Mouse (Mus musculus) MEL (cell line): ENCODE results near the gene Hoxb4. TPM values are rescaled to one million over a fixed set of nuclear protein-coding genes. Genes with fewer than 3 reads are reported as not detected.

ENCODE experiments used
- DNase-seq: peaks from one replicate; pipeline ENCODE4 v3.0.0; 2011; ENCODE audit warnings: low read depth, low spot score
- H3K27ac ChIP-seq: 2 replicates; pipeline ENCODE4 v1.5.1; 2012; ENCODE audit warnings: low read depth, mild to moderate bottlenecking, control low read depth, low read length, moderate library complexity; ENCODE audit not compliant: control insufficient read depth
- H3K27me3 ChIP-seq, 2 experiments: fragments of 150-350 bp in 1 of 2; sonication (generic) in 1 of 2; 2 replicates each; pipeline ENCODE4 v1.6.1; 2012; ENCODE audit warnings: low read length in 2 of 2, mild to moderate bottlenecking in 2 of 2, improper control_type of control experiment in 1 of 2, moderate library complexity in 1 of 2; ENCODE audit not compliant: insufficient read depth in 2 of 2, control insufficient read depth in 1 of 2
- H3K36me3 ChIP-seq, 2 experiments: 2 replicates each; pipeline ENCODE4 v1.6.1; 2012 to 2014; ENCODE audit warnings: low read length in 2 of 2, improper control_type of control experiment in 1 of 2, inconsistent platforms in 1 of 2, mild to moderate bottlenecking in 1 of 2; ENCODE audit not compliant: insufficient read depth in 2 of 2, control insufficient read depth in 1 of 2
- H3K4me1 ChIP-seq, 2 experiments: fragments of 150-350 bp in 1 of 2; sonication (generic) in 1 of 2; 2 replicates each; pipeline ENCODE4 v1.6.1; 2012; ENCODE audit warnings: low read length in 2 of 2, improper control_type of control experiment in 1 of 2, mild to moderate bottlenecking in 1 of 2; ENCODE audit not compliant: insufficient read depth in 2 of 2, control insufficient read depth in 1 of 2
- H3K4me3 ChIP-seq, 2 experiments: fragments of 150-350 bp in 1 of 2; sonication (generic) in 1 of 2; 2 replicates each; pipeline ENCODE4 v1.5.1; 2012; ENCODE audit warnings: low read depth in 2 of 2, low read length in 2 of 2, mild to moderate bottlenecking in 2 of 2, moderate library complexity in 2 of 2, control low read depth in 1 of 2, improper control_type of control experiment in 1 of 2; ENCODE audit not compliant: control insufficient read depth in 1 of 2, insufficient read depth in 1 of 2
- H3K79me2 ChIP-seq: 2 replicates; pipeline ENCODE4 v1.6.1; 2012; ENCODE audit warnings: mild to moderate bottlenecking, low read length, moderate library complexity; ENCODE audit not compliant: control insufficient read depth, poor library complexity, insufficient read depth
- H3K9ac ChIP-seq: 2 replicates; pipeline ENCODE4 v1.6.1; 2012; ENCODE audit warnings: low read depth, mild to moderate bottlenecking, control low read depth, low read length, moderate library complexity; ENCODE audit not compliant: control insufficient read depth, poor library complexity, severe bottlenecking
- H3K9me3 ChIP-seq: fragments of 150-350 bp; sonication (generic); replicated peaks from 2 replicates; pipeline ENCODE4 v1.6.1; 2012; ENCODE audit warnings: mild to moderate bottlenecking, low read length, improper control_type of control experiment, moderate library complexity; ENCODE audit not compliant: insufficient read depth
- CHD1 ChIP-seq: IDR thresholded peaks from 2 replicates; pipeline ENCODE4 v1.6.1; 2012; ENCODE audit warnings: low read depth, mild to moderate bottlenecking, inconsistent platforms, low read length, improper control_type of control experiment
- CTCF ChIP-seq, 3 experiments: IDR thresholded peaks in 2 of 3; conservative IDR thresholded peaks in 1 of 3; 2 replicates each; pipeline ENCODE4 v1.5.1; 2011 to 2012; ENCODE audit warnings: low read length in 3 of 3, low read depth in 2 of 3, mild to moderate bottlenecking in 2 of 3, improper control_type of control experiment in 1 of 3, inconsistent platforms in 1 of 3, mixed read lengths in 1 of 3, moderate library complexity in 1 of 3; ENCODE audit not compliant: control insufficient read depth in 1 of 3, insufficient read depth in 1 of 3, poor library complexity in 1 of 3, severe bottlenecking in 1 of 3
- E2F4 ChIP-seq: IDR thresholded peaks from 2 replicates; pipeline ENCODE4 v1.6.1; 2011; ENCODE audit warnings: low read depth, low read length, improper control_type of control experiment, borderline replicate concordance
- ELF1 ChIP-seq: IDR thresholded peaks from 2 replicates; pipeline ENCODE4 v1.6.1; 2014; ENCODE audit warnings: low read depth, mild to moderate bottlenecking, inconsistent platforms, low read length, improper control_type of control experiment, moderate library complexity
- GATA1 ChIP-seq: IDR thresholded peaks from 2 replicates; pipeline ENCODE4 v1.6.1; 2011; ENCODE audit warnings: low read depth, low read length, improper control_type of control experiment
- HCFC1 ChIP-seq: IDR thresholded peaks from 2 replicates; pipeline ENCODE4 v1.6.1; 2012; ENCODE audit warnings: low read depth, mild to moderate bottlenecking, inconsistent platforms, low read length, improper control_type of control experiment, moderate library complexity
- MAX ChIP-seq: IDR thresholded peaks from 2 replicates; pipeline ENCODE4 v1.6.1; 2011; ENCODE audit warnings: low read length, improper control_type of control experiment
- MXI1 ChIP-seq: IDR thresholded peaks from 2 replicates; pipeline ENCODE4 v1.6.1; 2011; ENCODE audit warnings: mild to moderate bottlenecking, low read depth, low read length, improper control_type of control experiment
- MYB ChIP-seq: IDR thresholded peaks from 2 replicates; pipeline ENCODE4 v1.6.1; 2011; ENCODE audit warnings: mild to moderate bottlenecking, low read depth, low read length, improper control_type of control experiment
- POLR2A ChIP-seq, 2 experiments: IDR thresholded peaks; 2 replicates each; pipeline ENCODE4 v1.6.1; 2011 to 2012; ENCODE audit warnings: low read length in 2 of 2, mild to moderate bottlenecking in 2 of 2, control low read depth in 1 of 2, improper control_type of control experiment in 1 of 2, low read depth in 1 of 2, moderate library complexity in 1 of 2; ENCODE audit not compliant: control insufficient read depth in 1 of 2, insufficient read depth in 1 of 2, poor library complexity in 1 of 2
- SIN3A ChIP-seq: IDR thresholded peaks from 2 replicates; pipeline ENCODE4 v1.6.1; 2012; ENCODE audit warnings: low read length, improper control_type of control experiment, inconsistent platforms
- ZKSCAN1 ChIP-seq: IDR thresholded peaks from 2 replicates; pipeline ENCODE4 v1.6.1; 2012; ENCODE audit warnings: low read depth, mild to moderate bottlenecking, inconsistent platforms, low read length, improper control_type of control experiment, moderate library complexity
- polyA plus RNA-seq, 2 experiments: library from polyadenylated mRNA; stranded (reverse) in 1 of 2; unstranded in 1 of 2; fragments of >175 nt in 1 of 2; fragments of >200 nt in 1 of 2; gene quantifications; 2 replicates each; pipeline versions ENCODE4 v1.2.1 to v1.2.4; 2012; ENCODE audit warnings: low replicate concordance in 2 of 2, low read depth in 1 of 2; ENCODE audit not compliant: insufficient read length in 2 of 2, insufficient read depth in 1 of 2, missing spikeins in 1 of 2
- total RNA-seq: library from RNA; depleted of rRNA; stranded (reverse); fragments of 300-350 nt; gene quantifications from 2 replicates; pipeline ENCODE4 v1.2.3, GENCODE M21; 2012

Hoxb4 gene
- total and polyA plus RNA-seq, 3 experiments = not detected

DNA sequence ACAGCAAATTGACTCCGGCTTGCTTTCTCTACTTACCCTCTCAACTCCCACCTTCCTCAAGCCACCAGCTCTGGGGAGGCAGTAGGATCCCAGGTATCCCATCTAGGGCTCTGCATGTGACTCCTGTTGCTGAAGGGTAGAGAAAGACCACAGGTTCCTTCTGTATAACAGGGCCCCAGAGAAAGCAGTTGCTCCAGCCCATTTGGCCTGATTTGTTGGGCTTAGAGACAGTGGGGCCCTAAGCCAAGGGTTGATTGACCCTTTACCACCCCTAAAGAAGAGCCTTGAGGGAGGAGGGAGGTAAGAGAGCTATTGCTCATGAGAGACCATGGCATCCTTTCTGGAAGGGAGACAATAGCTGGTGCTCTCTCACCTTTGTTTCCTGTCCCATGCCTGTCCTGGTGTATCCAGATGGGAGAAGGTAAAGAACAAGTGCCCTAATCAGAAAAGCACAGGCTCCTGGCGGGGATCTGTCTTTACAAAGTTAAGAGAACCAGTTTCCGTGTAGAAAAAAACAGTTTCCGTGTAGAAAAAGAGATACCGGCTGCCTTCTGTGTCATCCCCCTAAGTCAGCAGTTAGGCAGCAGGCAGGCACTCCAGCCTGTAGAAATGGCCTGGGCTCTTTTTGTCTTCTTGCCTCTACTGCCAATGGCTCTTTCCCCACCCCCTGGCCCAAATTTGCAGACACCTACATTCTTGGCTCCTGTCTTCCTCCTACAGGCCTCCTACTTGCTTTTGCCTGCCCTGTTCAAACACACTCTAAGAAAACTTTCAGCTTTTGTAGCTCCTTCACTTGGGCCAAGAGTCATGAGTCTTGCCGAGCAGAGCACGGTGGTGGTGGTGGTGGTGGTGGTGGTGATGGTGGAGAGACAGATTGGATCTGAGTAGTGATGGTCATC, 21.1 kb downstream of the Hoxb4 start:
- Histone ChIP-seq H3K9ac (no peak overlapping the region), H3K27me3 (peaks cover 6 to 8% of the 10 kb centered on the region in 2 experiments), H3K27ac (no peak overlapping the region), H3K4me1 (no peaks in the 10 kb centered on the region), H3K36me3 (no peaks in the 10 kb centered on the region), H3K4me3 (no peak overlapping the region), H3K9me3 (no peaks in the 10 kb centered on the region), H3K79me2 (no peaks in the 10 kb centered on the region)
- DNase-seq = no peak
- TF ChIP-seq E2F4 (no peak), CHD1 (no peak), POLR2A (IDR thresholded peaks at IDR 0.05; ENCODE audit: control insufficient read depth in 1 of 2, insufficient read depth in 1 of 2, low read depth in 1 of 2, low read length in 2 of 2, poor library complexity in 1 of 2) (no peak), MAX (no peak), CTCF (IDR thresholded peaks at IDR 0.05 in 2 of 3, conservative IDR thresholded peaks at IDR 0.05 in 1 of 3; ENCODE audit: control insufficient read depth in 1 of 3, insufficient read depth in 1 of 3, low read depth in 2 of 3, low read length in 3 of 3, poor library complexity in 1 of 3, severe bottlenecking in 1 of 3) (no peak), MYB (no peak), MXI1 (no peak), ZKSCAN1 (no peak), SIN3A (no peak)

DNA sequence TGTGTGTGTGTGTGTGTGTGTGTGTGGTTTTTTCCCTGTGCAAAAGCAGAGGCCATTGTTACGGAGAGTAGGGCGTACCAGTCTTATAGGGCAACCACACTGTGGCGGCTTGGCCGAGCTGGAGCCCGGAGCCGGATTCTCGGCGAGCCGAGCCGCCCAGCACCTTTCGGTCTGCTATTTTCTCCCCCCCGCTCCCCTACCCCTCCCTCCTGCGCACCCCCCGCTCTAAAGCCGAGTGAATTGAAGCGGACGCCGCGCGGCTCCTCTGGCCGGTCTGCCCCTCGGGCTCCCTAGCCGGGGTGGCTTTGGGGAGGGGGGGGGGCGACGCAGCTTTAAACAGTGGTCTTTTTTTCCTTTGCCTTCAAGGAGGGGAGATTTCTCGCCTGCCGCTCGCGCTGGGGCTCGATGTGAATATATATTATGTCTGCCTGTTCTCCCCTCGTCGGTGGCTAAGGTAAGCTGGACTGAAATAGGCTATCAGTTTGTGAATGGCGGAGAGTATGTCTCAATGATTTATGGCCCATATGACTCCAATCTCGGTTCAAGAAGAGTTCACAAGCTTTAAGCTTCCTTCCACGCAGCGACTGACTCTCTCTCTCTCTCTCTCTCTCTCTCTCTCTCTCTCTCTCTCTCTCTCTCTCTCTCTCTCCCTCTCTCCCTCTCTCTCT, 22.8 kb downstream of the Hoxb4 start:
- Histone ChIP-seq H3K27ac (no peak overlapping the region), H3K36me3 (no peaks in the 10 kb centered on the region), H3K79me2 (no peaks in the 10 kb centered on the region), H3K9me3 (no peaks in the 10 kb centered on the region), H3K4me1 (no peaks in the 10 kb centered on the region), H3K4me3 (no peak overlapping the region), H3K27me3 (peaks cover 6 to 8% of the 10 kb centered on the region in 2 experiments), H3K9ac (no peak overlapping the region)
- no peak for TF ChIP-seq HCFC1
- TF ChIP-seq MAX = no peak
- TF ChIP-seq GATA1 = no peak
- no peak for TF ChIP-seq ZKSCAN1
- TF ChIP-seq ELF1 = no peak
- no peak for DNase-seq
